Mouse (Mus musculus) testis, postnatal 14 days (tissue): ENCODE data around the gene Plekhm2.

Experiments
- DNase-seq: peaks from one replicate; pipeline ENCODE4 v3.0.0; 2021; ENCODE audit warnings: low spot score

The Plekhm2 gene

GRCm38 (mm10) chr4:141604493-141604892 is 60.2 kb downstream of the Plekhm2 start:
- DNase-seq = no peak

GRCm38 (mm10) chr4:141603921-141604320 is 60.8 kb downstream of the Plekhm2 start:
- no peak for DNase-seq

- DNase-seq = no peak
These were observed 62.0 kb downstream of the Plekhm2 start for GRCm38 (mm10) chr4:141602523-141603223.

GRCm38 (mm10) chr4:141601148-141601862 is 63.4 kb downstream of the Plekhm2 start:
- no peak for DNase-seq

- DNase-seq = no peak
These were observed 64.3 kb downstream of the Plekhm2 start for GRCm38 (mm10) chr4:141600364-141600763.

GRCm38 (mm10) chr4:141599251-141600141 is 65.2 kb downstream of the Plekhm2 start:
- no peak for DNase-seq

- DNase-seq = no peak
These were observed 65.8 kb downstream of the Plekhm2 start for GRCm38 (mm10) chr4:141598894-141599250.

- no peak for DNase-seq
These were observed 66.4 kb downstream of the Plekhm2 start for GRCm38 (mm10) chr4:141598199-141598893.

GRCm38 (mm10) chr4:141596700-141597328 is 67.9 kb downstream of the Plekhm2 start:
- DNase-seq = no peak

- no peak for DNase-seq
These were observed 69.0 kb downstream of the Plekhm2 start for GRCm38 (mm10) chr4:141595605-141596268.

GRCm38 (mm10) chr4:141595138-141595537 is 69.6 kb downstream of the Plekhm2 start:
- no peak for DNase-seq

GRCm38 (mm10) chr4:141591547-141591946 is 73.2 kb downstream of the Plekhm2 start:
- no peak for DNase-seq

- DNase-seq = no peak
These were observed 80.8 kb downstream of the Plekhm2 start for GRCm38 (mm10) chr4:141583919-141584318.

- no peak for DNase-seq
These were observed 83.6 kb downstream of the Plekhm2 start for GRCm38 (mm10) chr4:141581051-141581450.

GRCm38 (mm10) chr4:141578833-141579232 is 85.9 kb downstream of the Plekhm2 start:
- no peak for DNase-seq

- DNase-seq = no peak
These were observed 87.8 kb downstream of the Plekhm2 start for GRCm38 (mm10) chr4:141576877-141577276.

GRCm38 (mm10) chr4:141576404-141576803 is 88.3 kb downstream of the Plekhm2 start:
- no peak for DNase-seq
